Mouse (Mus musculus) ES-Bruce4 (cell line): ENCODE measurements around the gene Zfp202. TPM values are rescaled to one million over a fixed set of nuclear protein-coding genes. Genes with fewer than 3 reads are reported as not detected.

Source experiments
- H3K27ac ChIP-seq: 2 replicates; pipeline ENCODE4 v1.5.1; 2012; ENCODE audit warnings: low read length, inconsistent platforms; ENCODE audit not compliant: insufficient read depth
- H3K27me3 ChIP-seq: 2 replicates; pipeline ENCODE4 v1.6.1; 2012; ENCODE audit warnings: mild to moderate bottlenecking, low read length, inconsistent platforms; ENCODE audit not compliant: control insufficient read depth, poor library complexity, insufficient read depth, severe bottlenecking
- H3K36me3 ChIP-seq: 2 replicates; pipeline ENCODE4 v1.6.1; 2012; ENCODE audit warnings: inconsistent platforms, mild to moderate bottlenecking, low read length, moderate library complexity; ENCODE audit not compliant: control insufficient read depth, poor library complexity, insufficient read depth, severe bottlenecking
- H3K4me1 ChIP-seq: one replicate; pipeline ENCODE4 v1.8.1; 2011; ENCODE audit warnings: low read length; ENCODE audit not compliant: control insufficient read depth, insufficient read depth
- H3K4me3 ChIP-seq: 2 replicates; pipeline ENCODE4 v1.5.1; 2011; ENCODE audit warnings: low read depth, mild to moderate bottlenecking, low read length
- H3K9ac ChIP-seq: 2 replicates; pipeline ENCODE4 v1.6.1; 2012; ENCODE audit warnings: low read depth, mild to moderate bottlenecking, inconsistent platforms; ENCODE audit not compliant: poor library complexity, severe bottlenecking
- H3K9me3 ChIP-seq: replicated peaks from 2 replicates; pipeline ENCODE4 v1.6.1; 2012; ENCODE audit warnings: mild to moderate bottlenecking, low read length, inconsistent platforms; ENCODE audit not compliant: control insufficient read depth, poor library complexity, insufficient read depth, severe bottlenecking
- CTCF ChIP-seq: IDR thresholded peaks from one replicate; pipeline ENCODE4 v1.8.1; 2011; ENCODE audit warnings: low read depth, low read length
- EP300 ChIP-seq: IDR thresholded peaks from 2 replicates; pipeline ENCODE4 v1.6.1; 2011; ENCODE audit warnings: low read depth, low read length; ENCODE audit not compliant: insufficient read depth
- POLR2A ChIP-seq: IDR thresholded peaks from one replicate; pipeline ENCODE4 v1.8.1; 2011; ENCODE audit warnings: low read length; ENCODE audit not compliant: insufficient read depth
- polyA plus RNA-seq: library from polyadenylated mRNA; stranded (reverse); fragments of >200 nt; gene quantifications from 2 replicates; pipeline ENCODE4 v1.2.4, GENCODE M21; 2011; ENCODE audit warnings: low read depth; ENCODE audit not compliant: missing spikeins, insufficient read depth, insufficient read length

The Zfp202 gene
- polyA plus RNA-seq, 1 experiment, result 2.5 TPM

GRCm38 (mm10) chr9:40191086-40191876, 835 bp upstream of the Zfp202 start:
- H3K27ac ChIP-seq, result 0 out of 2 replicates have a peak overlapping the region, but pooled peaks have one; percentile 13
- H3K9me3 ChIP-seq, result no peaks in the 10 kb centered on the region
- H3K4me3 ChIP-seq, result peak overlapping the region; percentile 59; the same call in 1 of the 2 replicates
- no peaks in the 10 kb centered on the region for H3K27me3 ChIP-seq
- peaks cover 22% of the 10 kb centered on the region for H3K36me3 ChIP-seq
- H3K9ac ChIP-seq, result peak overlapping the region; percentile 72; the same call in 1 of the 2 replicates
- H3K4me1 ChIP-seq, result no peaks in the 10 kb centered on the region
- TF ChIP-seq EP300 (no peak), POLR2A (no peak), CTCF (no peak)

GRCm38 (mm10) chr9:40195981-40196380, 3.9 kb downstream of the Zfp202 start:
- H3K4me3 ChIP-seq, result no peak overlapping the region
- TF ChIP-seq POLR2A, result no peak
- TF ChIP-seq EP300, result no peak
- no peak for TF ChIP-seq CTCF

GRCm38 (mm10) chr9:40206546-40206950, 14.4 kb downstream of the Zfp202 start:
- Histone ChIP-seq H3K4me1 (peaks cover 5% of the 10 kb centered on the region), H3K27ac (peak overlapping the region; percentile 46), H3K27me3 (no peaks in the 10 kb centered on the region), H3K9me3 (no peaks in the 10 kb centered on the region), H3K9ac (no peak overlapping the region), H3K4me3 (no peak overlapping the region), H3K36me3 (peaks cover 66% of the 10 kb centered on the region)
- TF ChIP-seq CTCF (no peak), POLR2A (no peak), EP300 (no peak)

More at GRCm38 (mm10) chr9:40195981-40196380, 3.9 kb downstream of the Zfp202 start:
- H3K36me3 ChIP-seq, result peaks cover 43% of the 10 kb centered on the region
- H3K27ac ChIP-seq, result no peak overlapping the region
- no peaks in the 10 kb centered on the region for H3K27me3 ChIP-seq
- no peak overlapping the region for H3K9ac ChIP-seq
- no peaks in the 10 kb centered on the region for H3K9me3 ChIP-seq
- no peaks in the 10 kb centered on the region for H3K4me1 ChIP-seq

GRCm38 (mm10) chr9:40210744-40211143, 18.6 kb downstream of the Zfp202 start:
- TF ChIP-seq POLR2A, result no peak
- TF ChIP-seq CTCF, result no peak
- TF ChIP-seq EP300, result no peak
- H3K9ac ChIP-seq, result no peak overlapping the region
- H3K9me3 ChIP-seq, result no peaks in the 10 kb centered on the region
- no peaks in the 10 kb centered on the region for H3K27me3 ChIP-seq
- H3K4me1 ChIP-seq, result peaks cover 5% of the 10 kb centered on the region
- H3K36me3 ChIP-seq, result peaks cover 70% of the 10 kb centered on the region
- H3K4me3 ChIP-seq, result no peak overlapping the region
- H3K27ac ChIP-seq, result no peak overlapping the region

- Histone ChIP-seq H3K27me3 (no peaks in the 10 kb centered on the region), H3K36me3 (peaks cover 61% of the 10 kb centered on the region), H3K9me3 (no peaks in the 10 kb centered on the region), H3K4me1 (no peaks in the 10 kb centered on the region), H3K9ac (no peak overlapping the region), H3K4me3 (no peak overlapping the region), H3K27ac (no peak overlapping the region)
- TF ChIP-seq EP300 (no peak), CTCF (no peak), POLR2A (no peak)
Observed at GRCm38 (mm10) chr9:40214058-40214457, 21.9 kb downstream of the Zfp202 start.

- no peak overlapping the region for H3K4me3 ChIP-seq
- no peaks in the 10 kb centered on the region for H3K27me3 ChIP-seq
- peaks cover 38% of the 10 kb centered on the region for H3K36me3 ChIP-seq
- no peaks in the 10 kb centered on the region for H3K9me3 ChIP-seq
- H3K9ac ChIP-seq, result no peak overlapping the region
- TF ChIP-seq POLR2A, result no peak
- no peak for TF ChIP-seq CTCF
- TF ChIP-seq EP300, result no peak
- no peak overlapping the region for H3K27ac ChIP-seq
- H3K4me1 ChIP-seq, result no peaks in the 10 kb centered on the region
Observed at GRCm38 (mm10) chr9:40216651-40217050, 24.5 kb downstream of the Zfp202 start.
